In the genomic region with DNA sequence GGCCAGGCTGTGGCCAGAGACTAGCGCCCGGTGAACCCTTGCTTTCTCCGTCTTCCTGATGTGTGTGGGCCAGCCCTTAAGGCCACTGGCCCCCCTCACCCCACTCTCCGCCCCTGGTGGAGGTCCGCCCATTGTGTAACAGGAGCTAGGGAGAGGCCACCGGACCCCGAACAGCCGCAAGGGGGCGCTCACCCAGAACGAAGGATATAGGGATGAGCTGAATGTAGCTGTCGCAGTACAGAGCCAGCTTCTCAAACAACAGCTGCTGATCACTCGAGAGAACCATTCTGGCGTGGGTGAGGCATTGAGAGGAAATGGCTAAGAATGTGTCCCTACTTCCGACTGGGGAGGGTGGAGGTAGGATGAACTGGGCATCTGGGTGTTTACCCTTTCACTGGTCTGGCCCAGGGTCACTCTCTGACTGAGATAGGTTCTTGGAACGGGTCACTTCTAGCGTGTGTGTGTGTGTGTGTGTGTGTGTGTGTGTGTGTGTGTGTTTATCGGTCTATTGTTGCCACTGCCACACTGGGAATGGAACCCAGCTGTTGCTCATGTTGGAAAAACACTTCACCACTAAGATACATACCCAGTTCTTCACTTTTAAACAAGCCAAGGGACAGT, we compare ENCODE assay signal across 8 mouse cellular contexts. TPM values are rescaled to one million over a fixed set of nuclear protein-coding genes. Genes with fewer than 3 reads are reported as not detected.
A peak's percentile ranks its signal among the peaks of the same experiment; 100 is the strongest.
DNase-seq lines count a peak whose midpoint lies in the region; ATAC-seq lines count a peak whose summit lies in the region.

No protein-coding gene starts in this region.

- H3K36me3 ChIP-seq in forebrain, embryonic 10.5 days (replicated peaks), result no peaks in the 10 kb centered on the region
- H3K36me3 ChIP-seq in heart, embryonic 14.5 days (ENCODE audit: control insufficient read depth, insufficient read depth, low read length), result no peaks in the 10 kb centered on the region
- H3K36me3 ChIP-seq in liver, embryonic 12.5 days, result no peaks in the 10 kb centered on the region
- no peaks in the 10 kb centered on the region for H3K36me3 ChIP-seq in splenic B cell, adult 2 months (ENCODE audit: control insufficient read depth, insufficient read depth, low read length, poor library complexity, severe bottlenecking)

- H3K9ac ChIP-seq in heart, embryonic 14.5 days (ENCODE audit: low read length), result peak overlapping the region; percentile 52
- peak overlapping the region; percentile 42 for H3K9ac ChIP-seq in liver, embryonic 12.5 days

- H3K4me3 ChIP-seq in forebrain, embryonic 10.5 days, result peak overlapping the region; percentile 48
- H3K4me3 ChIP-seq in heart, embryonic 14.5 days (ENCODE audit: control insufficient read depth in 1 of 2, insufficient read depth in 1 of 2, low read depth in 1 of 2, low read length in 2 of 2), result peak overlapping the region; percentile 12 to 19
- H3K4me3 ChIP-seq in liver, embryonic 12.5 days, result peak overlapping the region; percentile 29

- peak overlapping the region; percentile 80 for H3K27ac ChIP-seq in forebrain, embryonic 10.5 days
- no peak overlapping the region for H3K27ac ChIP-seq in heart, embryonic 14.5 days (replicated peaks in 1 of 2; ENCODE audit: control insufficient read depth in 1 of 2, insufficient read depth in 1 of 2, low read depth in 2 of 2, low read length in 2 of 2)
- H3K27ac ChIP-seq in liver, embryonic 12.5 days, result no peak overlapping the region

- H3K4me1 ChIP-seq in forebrain, embryonic 10.5 days, result peaks cover 20% of the 10 kb centered on the region
- peaks cover 5 to 10% of the 10 kb centered on the region in 2 experiments; a peak in 3 of 4 replicates for H3K4me1 ChIP-seq in heart, embryonic 14.5 days (ENCODE audit: control insufficient read depth in 2 of 2, insufficient read depth in 2 of 2, low read length in 2 of 2)
- H3K4me1 ChIP-seq in liver, embryonic 12.5 days, result peaks cover 61% of the 10 kb centered on the region

- peak; percentile 77 for ATAC-seq in heart, embryonic 14.5 days (ENCODE audit: insufficient number of reproducible peaks, insufficient read depth, low FRiP score, low read depth)
- ATAC-seq in liver, embryonic 12.5 days, result peak; percentile 61

- peak; percentile 75 for DNase-seq in CD4-positive helper T cell, adult 2 months (ENCODE audit: low read depth, low spot score)
- peak; percentile 65 for DNase-seq in c-Kit-negative CD71-positive TER-119-positive erythroid progenitor cells, embryonic 14.5 days (ENCODE audit: low read depth, low spot score)
- peak; percentile 93 for DNase-seq in forebrain, embryonic 10.5 days (ENCODE audit: extremely low spot score, low spot score)
- DNase-seq in kidney, postnatal 10 days, result peak; percentile 96
- peak; percentile 85 for DNase-seq in naive thymus-derived CD4-positive, alpha-beta T cell, adult 2 months (ENCODE audit: low read depth)
- peak; percentile 85 for DNase-seq in splenic B cell, adult 2 months (ENCODE audit: low read depth, low spot score)

- WGBS in forebrain, embryonic 10.5 days, result 11% methylated on average over 17 of the region's 17 CpGs
- 5% methylated on average over 17 of the region's 17 CpGs for WGBS in heart, embryonic 14.5 days
- 7% methylated on average over 17 of the region's 17 CpGs for WGBS in liver, embryonic 12.5 days (ENCODE audit: insufficient replicate concordance)

- peak overlapping the region; percentile 60 for H3K4me2 ChIP-seq in heart, embryonic 14.5 days (ENCODE audit: low read length)
- peak overlapping the region; percentile 63 for H3K4me2 ChIP-seq in liver, embryonic 12.5 days

- H3K27me3 ChIP-seq in forebrain, embryonic 10.5 days (ENCODE audit: poor library complexity, severe bottlenecking), result peaks cover 12% of the 10 kb centered on the region
- H3K27me3 ChIP-seq in heart, embryonic 14.5 days (ENCODE audit: control insufficient read depth, insufficient read depth, low read length), result no peaks in the 10 kb centered on the region
- peaks cover 10% of the 10 kb centered on the region; the same call in 1 of the 2 replicates for H3K27me3 ChIP-seq in liver, embryonic 12.5 days (replicated peaks)
- H3K27me3 ChIP-seq in splenic B cell, adult 2 months (ENCODE audit: control insufficient read depth, insufficient read depth, low read length, poor library complexity, severe bottlenecking), result no peaks in the 10 kb centered on the region

- H3K9me3 ChIP-seq in forebrain, embryonic 10.5 days, result no peaks in the 10 kb centered on the region
- no peaks in the 10 kb centered on the region for H3K9me3 ChIP-seq in heart, embryonic 14.5 days (ENCODE audit: control insufficient read depth, low read length)
- H3K9me3 ChIP-seq in liver, embryonic 12.5 days (replicated peaks), result no peaks in the 10 kb centered on the region

RNA-seq across cellular contexts. Expression of a gene that starts 8.3 kb away (rescaled TPM):
- 2.1 and 2.3 TPM in 2 replicates for polyA plus RNA-seq in forebrain, embryonic 10.5 days (2016; fragmentation: Nextera tagmentation; extraction: Ambion mirVana)
- 0.24 and 0.40 TPM in 2 replicates for polyA plus RNA-seq in heart, embryonic 14.5 days (2014; fragmentation: Nextera tagmentation; extraction: Ambion mirVana)
- 0.17 and 0.32 TPM in 2 replicates for polyA plus RNA-seq in liver, embryonic 12.5 days (2016; fragmentation: Nextera tagmentation; extraction: Ambion mirVana)

RNA-seq across cellular contexts. Expression of a gene that starts 8.3 kb away (rescaled TPM):
- polyA plus RNA-seq in forebrain, embryonic 10.5 days (2016; fragmentation: Nextera tagmentation; extraction: Ambion mirVana), result 39.3 and 39.8 TPM in 2 replicates
- 27.6 and 27.7 TPM in 2 replicates for polyA plus RNA-seq in heart, embryonic 14.5 days (2014; fragmentation: Nextera tagmentation; extraction: Ambion mirVana)
- 189 and 191 TPM in 2 replicates for polyA plus RNA-seq in liver, embryonic 12.5 days (2016; fragmentation: Nextera tagmentation; extraction: Ambion mirVana)

RNA-seq across cellular contexts. Expression of a gene that starts 12.7 kb away (rescaled TPM):
- polyA plus RNA-seq in forebrain, embryonic 10.5 days (2016; fragmentation: Nextera tagmentation; extraction: Ambion mirVana), result 1,226 and 1,339 TPM in 2 replicates
- polyA plus RNA-seq in heart, embryonic 14.5 days (2014; fragmentation: Nextera tagmentation; extraction: Ambion mirVana), result 1,816 and 1,859 TPM in 2 replicates
- polyA plus RNA-seq in liver, embryonic 12.5 days (2016; fragmentation: Nextera tagmentation; extraction: Ambion mirVana), result 5,199 and 5,262 TPM in 2 replicates

RNA-seq across cellular contexts. Expression of a gene that starts 48.2 kb away (rescaled TPM):
- polyA plus RNA-seq in forebrain, embryonic 10.5 days (2016; fragmentation: Nextera tagmentation; extraction: Ambion mirVana), result 4.6 and 5.5 TPM in 2 replicates
- 25.3 and 32.5 TPM in 2 replicates for polyA plus RNA-seq in heart, embryonic 14.5 days (2014; fragmentation: Nextera tagmentation; extraction: Ambion mirVana)
- 6.9 and 10.0 TPM in 2 replicates for polyA plus RNA-seq in liver, embryonic 12.5 days (2016; fragmentation: Nextera tagmentation; extraction: Ambion mirVana)
